Comparison of ENCODE assay signal across 18 mouse cellular contexts in the genomic region with DNA sequence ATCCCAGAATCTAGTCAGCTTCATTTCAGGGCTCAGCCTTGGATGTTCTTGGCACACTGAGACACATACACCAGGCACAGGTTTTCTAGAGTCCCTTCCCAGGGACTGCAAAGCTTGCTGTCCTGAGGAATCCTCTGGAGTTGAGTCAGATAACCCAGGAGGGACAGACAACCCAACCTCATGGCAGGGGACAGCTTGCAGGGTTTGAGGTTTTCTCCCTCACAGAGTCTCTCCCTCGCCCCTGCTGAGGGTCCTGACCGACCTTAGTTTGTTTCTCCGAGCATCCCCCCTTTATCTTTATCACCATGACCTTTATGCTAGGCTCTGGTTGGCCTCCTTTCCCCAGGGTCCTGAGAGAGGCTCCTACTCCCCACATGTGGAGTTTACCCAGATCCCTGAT. TPM values are rescaled to one million over a fixed set of nuclear protein-coding genes. Genes with fewer than 3 reads are reported as not detected.
"Had no signal": no experiment of that assay in that cellular context is flagged by ENCODE, and none has a peak within 500 bp of the region (broad histone marks: within the 10 kb centered on the region; RNA-seq: fewer than 3 reads in every experiment).

No protein-coding gene starts in this region.

- H3K4me1 ChIP-seq: heart, embryonic 12.5 days had no signal

- H3K9me3 ChIP-seq: heart, embryonic 13.5 days; heart, embryonic 15.5 days; hindbrain, embryonic 12.5 days; hindbrain, embryonic 15.5 days; intestine, embryonic 15.5 days; kidney, embryonic 15.5 days had no signal

- H3K27ac ChIP-seq: heart, adult 2 months; heart, embryonic 13.5 days; heart, embryonic 15.5 days; hindbrain, embryonic 10.5 days; hindbrain, embryonic 12.5 days; hindbrain, embryonic 13.5 days; hindbrain, embryonic 14.5 days; hindbrain, embryonic 15.5 days; hindbrain, postnatal 0 days; intestine, embryonic 15.5 days; kidney, embryonic 15.5 days; kidney, postnatal 0 days had no signal

- H3K36me3 ChIP-seq: heart, embryonic 15.5 days; intestine, embryonic 15.5 days had no signal

- H3K4me2 ChIP-seq: heart, embryonic 11.5 days; heart, embryonic 12.5 days; heart, embryonic 13.5 days; heart, embryonic 15.5 days; hindbrain, embryonic 12.5 days; hindbrain, embryonic 14.5 days; intestine, embryonic 15.5 days; kidney, embryonic 15.5 days had no signal

- H3K27me3 ChIP-seq: heart, embryonic 12.5 days; heart, embryonic 13.5 days; heart, embryonic 15.5 days; hindbrain, embryonic 12.5 days; hindbrain, embryonic 13.5 days; hindbrain, embryonic 15.5 days; intestine, embryonic 15.5 days; kidney, embryonic 15.5 days had no signal

- ATAC-seq: hindbrain, embryonic 16.5 days; hindbrain, postnatal 0 days had no signal

- H3K4me3 ChIP-seq: heart, adult 2 months; heart, embryonic 12.5 days; heart, embryonic 13.5 days; heart, embryonic 15.5 days; hindbrain, embryonic 10.5 days; hindbrain, embryonic 12.5 days; hindbrain, embryonic 13.5 days; hindbrain, embryonic 15.5 days; intestine, embryonic 15.5 days; kidney, embryonic 15.5 days had no signal

- H3K9ac ChIP-seq: heart, embryonic 12.5 days; heart, embryonic 13.5 days; heart, embryonic 15.5 days; hindbrain, embryonic 12.5 days; hindbrain, embryonic 13.5 days; hindbrain, embryonic 14.5 days; hindbrain, embryonic 15.5 days; intestine, embryonic 15.5 days; kidney, embryonic 15.5 days had no signal

RNA-seq across cellular contexts. Expression of a gene that starts 34.5 kb away (rescaled TPM):
- polyA plus RNA-seq: heart, adult 2 months; inflammation-experienced regulatory T-cells, adult 6 months; kidney, adult 2 months; large intestine, adult 2 months had no signal
